Mouse (Mus musculus) gastrocnemius, postnatal 4 days (tissue): Measurements from ENCODE around the gene Prkar1b. TPM values are rescaled to one million over a fixed set of nuclear protein-coding genes. Genes with fewer than 3 reads are reported as not detected.

Experiments used
- DNase-seq, 2 experiments: peaks; one replicate each; pipeline ENCODE4 v3.0.0; 2021 to 2022; ENCODE audit warnings: low spot score in 2 of 2, mixed read lengths in 2 of 2
- total RNA-seq, 2 experiments: library from RNA; stranded (reverse); gene quantifications; 2 replicates each; pipeline ENCODE4 v1.2.3; 2021

Gene Prkar1b
- total RNA-seq, 2 experiments from 2014 or later, result 3.9 to 5.1 TPM

DNA sequence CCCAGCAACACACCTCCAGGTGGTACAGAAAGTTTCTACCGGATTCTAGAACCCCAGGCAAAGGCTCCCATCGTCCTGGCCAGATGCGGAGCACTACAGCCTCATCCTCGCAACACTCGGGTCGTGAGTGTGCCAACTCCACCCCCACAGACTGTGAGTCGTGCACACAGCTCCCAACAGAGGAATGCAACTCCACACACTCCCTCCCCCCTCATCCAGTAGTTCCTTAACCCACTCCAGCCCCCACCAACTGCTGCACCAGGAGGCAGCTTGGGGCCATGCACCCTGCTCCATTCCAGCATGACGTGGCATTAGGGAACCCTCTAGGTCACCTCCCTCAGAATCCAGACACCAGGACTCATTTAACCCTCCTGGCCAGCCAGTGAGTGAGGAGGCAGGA, 170.0 kb downstream of the Prkar1b start:
- no peak for DNase-seq

DNA sequence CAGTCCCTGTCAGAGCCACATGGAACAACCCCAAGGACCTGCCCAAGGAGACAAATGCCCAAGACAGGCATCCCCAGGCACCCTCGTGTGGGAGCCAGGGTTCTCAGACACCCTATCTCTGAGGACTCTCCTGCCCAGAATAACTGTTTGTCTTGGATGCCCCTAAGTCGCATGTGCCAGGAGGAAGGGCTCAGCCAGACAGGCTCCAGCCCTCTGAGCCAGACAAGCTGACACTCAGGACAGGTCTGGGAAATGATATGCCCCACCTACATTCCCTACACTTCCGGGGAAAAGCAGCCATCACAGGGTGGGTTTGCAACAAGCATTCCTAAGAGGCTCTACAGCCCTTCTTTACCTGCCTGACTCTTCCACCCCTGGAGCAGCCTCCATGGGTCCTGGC, 172.0 kb downstream of the Prkar1b start:
- no peak for DNase-seq

DNA sequence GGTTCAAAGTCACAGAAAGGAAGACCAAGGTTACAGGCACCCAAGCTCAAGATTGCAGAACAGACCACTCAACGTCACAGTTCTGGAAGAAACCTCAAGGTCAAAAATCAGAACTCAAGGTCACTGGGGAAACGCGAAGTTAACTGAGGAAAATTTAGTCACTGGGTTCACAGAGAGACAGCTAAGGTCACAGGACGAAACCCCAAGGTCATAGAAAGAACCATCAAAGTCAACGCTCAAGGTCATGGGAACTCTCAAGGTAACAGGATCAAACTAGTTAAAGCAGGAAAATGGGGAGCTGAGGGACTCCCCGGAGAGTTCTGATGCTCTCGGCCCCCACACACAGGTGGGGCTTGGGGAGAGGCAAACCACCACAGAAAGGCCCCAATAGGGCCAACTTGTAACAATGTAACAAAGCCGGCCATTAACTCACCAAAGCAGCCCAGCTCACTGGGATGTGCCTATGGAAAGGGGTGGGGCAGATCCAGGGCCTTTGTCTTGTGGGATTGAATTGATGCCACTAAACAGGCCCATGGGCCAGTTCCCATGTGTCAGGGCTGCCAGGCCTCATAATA, 174.8 kb downstream of the Prkar1b start:
- DNase-seq, result no peak

DNA sequence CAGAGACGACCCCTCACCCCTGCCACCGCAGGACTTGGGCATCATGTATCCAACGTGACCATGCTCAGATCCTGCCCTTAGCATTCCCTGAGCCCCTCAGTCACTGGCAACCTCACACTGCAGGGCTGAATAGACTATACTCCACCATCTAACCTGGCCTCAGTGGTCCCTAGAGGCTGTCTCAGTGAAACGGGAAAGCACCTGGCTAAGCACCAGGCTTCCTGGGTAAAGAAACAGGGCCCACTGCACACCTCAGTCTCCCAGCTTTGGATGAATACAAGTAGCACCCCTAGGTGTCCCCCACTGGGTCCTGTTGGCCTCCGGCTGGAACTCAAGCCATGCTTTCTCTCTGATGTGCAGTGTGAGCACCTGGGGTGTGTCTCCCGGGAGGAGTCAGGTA, 176.3 kb downstream of the Prkar1b start:
- no peak for DNase-seq

DNA sequence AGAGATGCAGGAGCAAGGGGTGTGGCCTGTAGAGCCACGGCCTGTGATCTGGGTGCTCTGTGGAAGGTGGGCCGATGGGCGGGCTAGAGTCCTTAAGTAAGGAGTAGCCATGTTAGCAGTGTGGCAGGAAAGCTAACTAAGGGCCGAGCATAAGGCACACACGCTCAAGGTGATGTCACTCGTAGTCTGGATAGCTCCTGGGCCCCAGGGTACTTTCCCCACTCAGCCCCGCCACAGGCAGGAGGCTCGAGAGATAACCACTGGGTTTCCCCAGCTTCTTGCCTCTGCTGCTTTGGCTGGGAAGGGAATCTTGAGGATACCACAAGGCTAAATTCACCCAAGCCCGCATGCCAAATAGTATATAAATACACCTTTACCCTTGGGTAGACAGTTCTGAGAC, 178.4 kb downstream of the Prkar1b start:
- DNase-seq, result no peak

DNA sequence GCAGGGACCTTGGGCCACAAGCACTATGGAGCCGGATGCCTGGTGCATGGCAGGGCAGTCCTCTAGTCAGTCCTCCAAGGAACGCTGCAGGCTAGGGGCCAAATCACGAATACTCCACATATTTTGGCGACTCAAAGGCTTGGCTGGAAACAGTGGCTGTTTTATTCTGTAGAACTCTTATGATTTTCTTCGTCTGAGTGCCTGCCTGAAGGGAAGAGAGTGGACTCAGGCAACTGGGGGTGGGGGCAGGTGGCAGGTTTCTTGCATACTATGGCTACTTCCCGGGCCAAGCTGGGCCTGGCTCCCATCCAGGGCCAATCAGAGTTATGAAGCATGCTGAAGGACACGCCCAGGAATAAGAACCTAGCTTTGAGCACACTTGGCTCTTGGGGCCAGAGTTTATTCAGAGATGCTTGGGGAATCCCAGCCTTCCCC, 179.7 kb downstream of the Prkar1b start:
- DNase-seq, result peak in 1 of 2 experiments; percentile 71

Other genes with a start within 250 kb of the Prkar1b start
- gene Pdgfa, start 152.6 kb downstream of the Prkar1b start, total RNA-seq, result 10 to 100 TPM; 39.3 to 39.7 TPM
- gene Dnaaf5, start 222 bp upstream of the Prkar1b start, total RNA-seq, result 10 to 100 TPM; 10.3 to 10.4 TPM
- 10 to 100 TPM; 61.6 to 63.6 TPM for gene Sun1, start 50.6 kb upstream of the Prkar1b start, total RNA-seq
- gene Get4, start 102.3 kb upstream of the Prkar1b start, total RNA-seq, result 10 to 100 TPM; 81.9 to 87.1 TPM
- 1 to 10 TPM; 5.4 to 6.9 TPM for gene Adap1, start 175.6 kb upstream of the Prkar1b start, total RNA-seq
- 10 to 100 TPM; 58.0 to 61.4 TPM for gene Cox19, start 201.4 kb upstream of the Prkar1b start, total RNA-seq
- gene Cyp2w1, start 202.6 kb upstream of the Prkar1b start, total RNA-seq, result not detected
- 10 to 100 TPM in 1 of 2 experiments, 1 to 10 TPM in 1; 8.8 to 10.2 TPM for gene Gpr146, start 227.7 kb upstream of the Prkar1b start, total RNA-seq